Mouse (Mus musculus) kidney, postnatal 10 days (tissue): ENCODE measurements around the gene Cadm2.

Experiments used
- DNase-seq: peaks from one replicate; pipeline ENCODE4 v3.0.0; 2021; ENCODE audit warnings: mixed read lengths

The Cadm2 gene

DNA sequence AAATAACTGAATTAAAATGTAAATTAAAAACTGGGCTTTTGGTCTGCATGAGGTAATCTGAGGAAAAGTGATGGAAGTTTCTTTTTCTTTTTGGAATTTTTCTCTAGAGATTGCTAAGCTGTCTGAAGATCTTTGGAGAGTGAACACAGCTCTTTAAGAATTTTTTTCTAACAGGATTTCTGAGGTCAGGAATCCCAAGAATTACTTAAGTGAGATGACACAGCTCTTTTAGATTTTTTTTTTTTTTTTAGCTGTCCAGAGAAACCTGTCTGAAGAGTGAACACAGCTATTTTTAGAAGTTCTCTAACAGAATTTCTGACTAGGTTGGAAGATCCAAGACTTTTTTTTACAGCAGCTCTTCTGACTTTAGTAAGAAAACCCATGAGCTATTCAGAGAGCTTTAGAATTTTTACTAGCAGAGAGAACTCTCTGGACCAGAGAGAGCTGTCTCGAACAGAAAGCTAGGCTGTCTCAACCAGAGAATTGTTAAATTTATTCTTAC is 699.2 kb downstream of the Cadm2 start:
- no peak for DNase-seq

DNA sequence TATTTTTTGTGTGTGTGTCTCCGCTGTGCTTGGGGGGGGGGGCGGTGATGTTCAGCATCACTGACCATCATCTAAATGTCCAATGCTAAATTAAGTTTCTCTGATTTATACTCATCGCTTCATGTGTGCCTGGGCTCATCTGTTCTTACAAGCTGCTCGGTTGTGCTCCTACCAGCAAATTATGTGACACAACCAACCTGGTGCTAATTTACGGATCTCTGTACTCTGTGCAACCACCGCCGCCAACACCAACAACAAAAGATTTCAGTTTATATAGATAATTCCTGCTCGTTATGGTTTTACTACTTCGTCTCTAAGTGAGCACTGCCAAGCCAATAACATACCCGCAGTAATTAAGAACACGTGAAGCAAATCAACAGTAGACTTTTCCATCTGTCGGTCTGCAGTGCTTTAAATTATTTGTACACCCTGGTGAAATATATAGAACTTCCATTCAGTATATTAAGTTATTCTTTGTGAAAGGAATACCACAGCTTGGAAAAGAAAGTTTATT is 700.8 kb downstream of the Cadm2 start:
- DNase-seq, result no peak

- DNase-seq, result no peak
These were observed 718.9 kb downstream of the Cadm2 start for GRCm38 (mm10) chr16:66901801-66902200.

DNA sequence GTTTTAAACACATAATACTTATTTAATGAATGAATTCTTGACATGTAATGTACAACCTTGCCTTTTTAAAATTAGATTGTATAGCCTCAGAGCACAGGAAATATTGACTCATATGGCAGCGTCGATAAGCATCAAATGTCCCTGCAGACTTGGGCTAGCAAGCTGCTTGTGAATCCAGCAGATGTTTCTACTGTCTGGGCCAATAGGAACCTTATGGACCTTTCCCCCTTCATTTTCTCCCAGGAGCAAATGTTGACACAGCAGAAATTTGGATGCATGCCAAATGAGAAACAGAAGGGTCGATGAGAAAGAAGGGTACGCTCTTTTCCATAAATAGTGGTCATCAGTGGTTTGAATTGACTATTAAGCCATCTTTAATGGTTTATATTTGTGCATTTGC is 720.0 kb downstream of the Cadm2 start:
- DNase-seq, result no peak

DNA sequence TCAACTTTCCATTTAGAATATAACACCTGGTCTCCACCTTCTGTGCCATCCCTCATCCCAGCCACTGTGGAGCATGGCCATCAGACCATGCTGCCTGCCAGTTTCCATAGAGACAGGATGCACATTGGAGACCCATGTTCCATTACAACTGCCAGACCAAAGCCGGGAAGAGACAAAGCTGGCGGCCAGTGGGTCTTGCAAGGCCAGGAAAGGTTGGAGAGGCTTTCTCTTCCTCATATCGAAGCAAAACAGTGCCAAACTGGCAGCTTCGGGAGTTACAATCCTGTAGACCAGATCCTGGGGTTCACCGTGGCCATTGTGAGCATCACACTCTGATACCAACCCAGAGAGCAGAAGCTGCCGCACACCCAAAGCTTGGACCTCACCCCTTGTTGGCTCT is 728.3 kb downstream of the Cadm2 start:
- no peak for DNase-seq

GRCm38 (mm10) chr16:66891559-66892247 is 729.0 kb downstream of the Cadm2 start:
- DNase-seq, result no peak

GRCm38 (mm10) chr16:66889907-66890306 is 730.8 kb downstream of the Cadm2 start:
- no peak for DNase-seq

- DNase-seq, result no peak
These were observed 738.1 kb downstream of the Cadm2 start for GRCm38 (mm10) chr16:66882597-66882996.

- no peak for DNase-seq
These were observed 749.5 kb downstream of the Cadm2 start for GRCm38 (mm10) chr16:66871201-66871600.

- no peak for DNase-seq
These were observed 769.7 kb downstream of the Cadm2 start for GRCm38 (mm10) chr16:66851047-66851446.

DNA sequence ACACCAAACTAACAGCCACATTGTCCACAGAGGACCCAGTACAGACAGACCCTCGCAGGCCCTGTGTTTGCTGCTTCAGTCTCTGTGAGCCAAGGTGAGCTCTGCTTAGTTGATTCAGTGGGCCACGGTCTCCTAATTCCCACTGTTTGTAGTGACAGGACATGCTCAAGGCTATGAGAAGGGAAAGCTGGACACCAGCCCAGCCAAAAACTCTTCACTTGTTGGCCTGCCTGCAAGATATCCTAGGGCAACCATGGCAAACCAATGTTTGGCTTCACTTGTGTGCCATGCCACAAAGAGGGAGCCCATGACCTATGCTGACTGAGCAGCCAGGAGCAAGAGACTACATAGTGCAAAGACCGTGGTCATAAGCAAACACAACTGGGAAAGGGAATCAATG is 795.8 kb downstream of the Cadm2 start:
- DNase-seq, result no peak

- no peak for DNase-seq
These were observed 809.2 kb downstream of the Cadm2 start for GRCm38 (mm10) chr16:66811495-66811894.

DNA sequence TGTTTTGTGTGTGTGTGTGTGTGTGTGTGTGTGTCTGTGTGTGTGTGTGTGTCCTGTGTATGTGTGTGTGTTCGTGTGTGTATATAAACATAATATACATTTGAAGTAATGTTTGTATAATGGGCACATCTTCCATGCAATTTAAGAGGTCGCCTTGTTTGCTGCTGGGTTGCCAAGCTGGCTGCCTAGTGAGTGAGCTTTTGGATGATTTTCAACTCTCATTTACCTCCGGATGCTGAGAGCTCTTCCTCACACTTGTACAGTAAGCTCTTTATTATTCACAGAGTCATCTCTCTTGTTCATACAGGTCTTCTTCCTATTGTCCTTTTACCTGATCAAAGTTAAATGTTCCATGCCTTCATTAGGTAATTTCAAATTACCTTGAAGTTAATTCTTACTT is 822.5 kb downstream of the Cadm2 start:
- DNase-seq, result no peak

DNA sequence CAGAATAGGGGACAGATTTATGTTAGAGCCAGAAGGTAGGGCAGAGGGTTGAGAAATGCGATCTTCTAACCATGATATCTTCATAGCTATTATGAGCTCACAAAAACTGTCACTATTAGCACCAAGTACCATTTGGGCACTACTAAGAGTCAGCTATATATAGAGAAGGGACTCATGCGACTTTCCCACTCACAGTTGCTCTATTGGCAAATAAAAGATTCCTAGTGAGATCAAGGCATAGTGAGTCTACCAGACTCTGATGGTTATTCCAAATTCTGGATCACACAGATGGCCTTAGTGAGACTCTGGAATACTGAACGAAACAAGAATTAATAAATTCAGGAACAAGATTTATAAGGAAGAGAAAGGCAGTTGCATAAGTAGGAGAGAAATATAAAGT is 827.6 kb downstream of the Cadm2 start:
- DNase-seq, result no peak

DNA sequence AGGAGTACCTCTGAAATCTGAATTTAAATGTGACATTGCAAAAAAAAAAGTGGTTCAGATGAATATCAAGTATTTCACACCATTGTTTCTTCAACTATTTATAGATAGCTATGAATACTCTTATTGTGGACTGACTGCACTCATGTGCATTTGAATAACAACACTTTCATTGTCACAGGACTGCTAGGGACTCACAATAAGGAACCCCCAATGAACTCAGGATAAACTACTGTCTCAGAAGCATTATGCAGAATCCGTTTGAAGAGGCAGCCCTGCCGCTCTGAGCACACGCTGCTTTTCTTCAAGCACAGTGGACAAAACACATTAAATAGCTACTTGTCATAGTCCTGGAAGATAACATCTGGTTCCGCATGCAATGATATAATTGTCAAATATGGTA is 848.8 kb downstream of the Cadm2 start:
- no peak for DNase-seq

DNA sequence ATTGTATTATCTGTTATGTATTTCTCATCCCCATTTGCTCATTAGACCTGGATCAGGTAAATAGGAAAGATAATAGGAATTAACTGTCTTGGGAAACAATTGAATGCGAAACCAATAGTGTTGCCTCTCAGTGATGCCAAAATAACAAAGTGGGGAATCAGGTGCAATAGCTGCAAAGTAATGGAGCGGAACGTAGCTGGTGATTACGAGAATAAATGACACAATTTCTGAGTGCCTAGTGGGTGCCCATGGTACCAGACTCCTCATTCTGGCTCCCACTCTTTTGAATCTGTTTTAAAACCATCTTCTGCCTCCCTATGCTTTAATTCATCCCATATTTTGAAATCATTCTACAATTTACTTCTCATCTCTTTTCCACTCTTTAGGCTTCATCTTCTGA is 851.2 kb downstream of the Cadm2 start:
- DNase-seq, result no peak

DNA sequence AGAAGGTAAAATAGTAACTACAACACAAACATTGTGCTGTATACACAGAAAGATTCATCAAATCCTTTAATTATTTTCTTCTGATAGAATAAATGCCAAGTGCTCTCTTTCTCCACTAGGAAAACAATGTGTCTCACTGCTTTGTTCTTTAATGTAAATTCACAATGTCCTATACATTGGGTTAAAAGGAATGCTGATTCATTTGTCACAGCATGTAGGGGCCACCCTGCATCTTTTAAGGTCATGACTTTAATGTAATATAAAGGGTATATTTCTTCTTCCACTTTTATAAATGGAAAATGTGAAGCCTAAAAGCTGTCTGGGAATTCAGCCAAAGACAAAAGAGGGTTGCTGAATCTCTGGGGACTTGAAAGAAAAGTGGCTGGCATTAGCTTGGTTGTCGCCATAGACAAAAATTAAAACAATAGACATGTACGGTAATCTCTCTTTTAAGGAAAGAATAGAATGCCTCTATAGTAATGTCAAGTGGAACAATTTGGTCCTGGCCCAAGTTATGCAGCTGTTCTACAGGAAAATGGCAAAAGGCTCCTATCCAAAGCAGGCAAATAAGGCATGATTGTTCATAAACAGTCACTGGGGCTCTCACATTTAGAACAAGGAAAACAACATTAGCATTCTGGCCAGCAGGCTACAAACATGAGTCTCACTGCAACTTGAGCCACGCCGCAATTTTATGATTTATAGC is 851.9 kb downstream of the Cadm2 start:
- no peak for DNase-seq

DNA sequence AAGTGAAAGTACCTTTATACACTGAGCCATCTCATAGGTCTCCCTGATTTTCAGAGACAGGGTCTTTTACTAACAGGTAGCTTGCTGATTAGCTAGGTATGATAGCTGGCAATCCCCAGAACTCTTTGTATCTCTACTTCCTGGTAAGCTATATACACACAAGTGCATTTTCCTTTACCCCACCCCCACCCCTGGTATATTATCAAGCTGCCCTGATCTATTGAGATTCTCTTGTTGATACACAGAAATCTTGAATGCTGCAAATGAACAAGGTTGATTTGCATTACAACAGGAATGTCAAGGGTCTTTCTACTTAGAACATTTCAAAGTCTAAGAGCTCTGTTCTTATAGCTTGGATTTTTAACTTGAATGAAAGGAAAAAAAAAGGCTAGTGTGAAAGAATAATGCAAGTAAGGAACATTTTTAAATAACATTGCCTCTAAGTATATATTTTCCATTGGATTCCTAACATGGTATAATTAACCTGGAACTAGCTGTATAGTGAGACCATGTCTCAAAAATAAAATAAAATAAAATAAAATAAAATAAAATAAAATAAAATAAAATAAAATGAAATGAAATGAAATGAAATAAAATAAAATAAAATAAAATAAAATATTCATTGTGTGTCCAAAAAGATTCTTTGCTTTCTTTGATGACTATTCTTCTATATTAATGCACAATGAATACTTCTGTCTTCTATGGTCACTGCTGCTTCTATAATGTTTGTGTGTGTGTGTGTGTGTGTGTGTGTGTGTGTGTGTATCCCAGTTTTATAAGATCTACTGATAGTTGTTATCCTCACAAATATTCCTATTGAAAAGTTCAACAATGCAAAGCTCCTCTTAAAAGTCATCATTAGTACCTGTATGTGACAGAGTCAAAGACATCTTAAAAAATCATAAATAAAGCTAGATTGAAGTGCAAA is 858.9 kb downstream of the Cadm2 start:
- DNase-seq, result no peak

DNA sequence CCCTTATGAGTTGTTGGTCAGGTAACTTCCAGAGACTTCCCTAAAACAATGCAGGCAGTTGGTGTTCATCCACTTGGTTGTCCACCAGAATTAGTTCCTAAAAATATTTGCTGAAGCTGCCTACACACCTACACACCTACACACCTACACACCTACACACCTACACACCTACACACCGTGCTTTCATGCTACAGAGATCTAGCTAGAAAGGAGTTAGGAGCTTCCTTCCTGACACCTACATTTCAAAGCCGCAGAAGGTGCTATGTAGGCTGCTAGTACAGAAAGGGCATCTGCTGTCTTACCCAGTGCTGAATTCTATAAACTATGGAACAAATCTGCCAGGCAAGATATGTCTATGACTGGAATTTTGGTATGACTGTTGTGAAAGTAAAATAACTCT is 872.2 kb downstream of the Cadm2 start:
- DNase-seq, result no peak

- no peak for DNase-seq
These were observed 889.5 kb downstream of the Cadm2 start for GRCm38 (mm10) chr16:66731212-66731611.

DNA sequence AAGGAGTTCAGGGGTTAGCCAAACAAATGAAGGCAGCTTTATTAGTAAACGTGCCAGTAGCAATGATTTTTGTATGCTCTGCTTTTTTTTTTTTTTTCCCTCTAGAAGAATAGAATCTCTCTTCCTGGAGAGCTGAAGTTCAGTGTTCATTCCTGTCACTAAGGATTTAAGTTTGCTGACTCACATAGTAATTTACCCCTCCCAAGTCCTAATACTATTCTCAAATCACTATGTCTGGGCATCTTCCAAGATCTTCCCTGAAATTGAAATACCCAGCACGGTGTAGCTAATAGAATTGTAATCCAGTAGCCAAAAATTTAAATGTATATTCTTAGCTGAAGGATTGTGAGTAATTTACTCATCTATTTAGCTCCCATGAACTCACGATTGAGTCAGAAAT is 914.2 kb downstream of the Cadm2 start:
- DNase-seq, result no peak

GRCm38 (mm10) chr16:66694783-66695182 is 925.9 kb downstream of the Cadm2 start:
- DNase-seq, result no peak

GRCm38 (mm10) chr16:66677241-66677640 is 943.5 kb downstream of the Cadm2 start:
- DNase-seq, result no peak
